Mouse (Mus musculus) NIH3T3 (cell line): ENCODE data around the gene Pdxk.
A peak's percentile ranks its signal among the peaks of the same experiment; 100 is the strongest.
"Not testable (repeated sequence)": the region's sequence is repeated elsewhere in the genome, so short reads cannot be mapped to it uniquely, and the experiment has no call there.

Experiments
- DNase-seq: peaks from one replicate; pipeline ENCODE4 v3.0.0-alpha.2; 2012; ENCODE audit warnings: low read depth

Gene Pdxk

DNA sequence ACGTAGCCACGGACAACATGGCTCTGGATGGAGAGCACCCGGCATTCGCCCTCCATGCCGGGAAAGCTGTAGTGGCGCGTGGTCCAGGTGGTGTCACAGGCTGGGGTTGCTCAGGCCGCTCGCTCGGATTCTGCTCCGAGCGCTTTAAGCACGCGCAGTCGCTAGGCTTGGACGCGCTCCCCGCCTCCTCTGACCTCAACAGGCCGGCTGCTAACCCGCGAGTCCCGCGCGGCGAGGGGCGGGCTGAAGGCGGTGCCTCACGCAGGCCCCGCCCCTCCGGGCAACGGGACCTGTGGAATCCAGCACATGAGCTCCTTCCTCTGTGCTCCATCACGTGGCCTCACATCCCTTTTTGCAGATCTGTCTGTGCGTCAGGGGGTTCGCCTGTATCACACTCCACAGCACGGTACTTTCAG lies at the start of gene Pdxk:
Gene Pdxk (minus strand): TSS at position 184 of the 416 bp plus-strand sequence.
- DNase-seq: peak; percentile 99

DNA sequence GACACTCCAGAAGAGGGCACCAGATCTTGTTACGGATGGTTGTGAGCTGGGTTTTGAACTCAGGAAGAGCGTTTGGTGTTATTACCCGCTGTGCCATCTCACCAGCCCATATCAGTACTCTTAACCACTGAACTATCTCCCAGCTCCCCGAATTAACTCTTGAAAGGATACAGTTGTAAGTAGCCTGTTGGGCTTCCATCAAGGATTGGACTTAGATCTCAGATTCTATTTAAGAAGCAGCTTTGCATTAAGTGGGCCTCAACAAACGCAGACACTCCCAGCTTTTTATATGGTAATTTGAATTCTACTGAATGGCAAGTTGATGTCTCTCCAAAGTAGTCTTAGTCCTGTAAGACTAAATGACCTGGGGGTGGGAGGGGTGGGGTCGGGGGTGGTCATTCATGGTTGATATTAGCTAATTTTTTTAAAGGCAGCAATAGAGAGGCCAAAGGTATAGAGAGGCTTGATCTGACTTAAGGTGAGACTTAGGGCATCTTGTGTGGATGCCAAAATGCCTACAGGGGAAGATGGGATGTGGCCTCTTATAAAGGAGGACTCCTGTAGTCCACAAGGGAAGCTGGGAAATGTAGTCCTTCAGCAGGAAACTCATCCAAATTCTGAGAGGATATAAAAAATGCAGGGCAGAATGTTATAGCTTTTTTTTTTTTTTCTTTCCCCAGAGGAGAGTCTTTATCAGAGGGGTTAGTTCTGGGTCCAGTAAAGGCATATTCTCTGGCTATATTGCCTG lies 38.4 kb upstream of the Pdxk start:
- no peak for DNase-seq

DNA sequence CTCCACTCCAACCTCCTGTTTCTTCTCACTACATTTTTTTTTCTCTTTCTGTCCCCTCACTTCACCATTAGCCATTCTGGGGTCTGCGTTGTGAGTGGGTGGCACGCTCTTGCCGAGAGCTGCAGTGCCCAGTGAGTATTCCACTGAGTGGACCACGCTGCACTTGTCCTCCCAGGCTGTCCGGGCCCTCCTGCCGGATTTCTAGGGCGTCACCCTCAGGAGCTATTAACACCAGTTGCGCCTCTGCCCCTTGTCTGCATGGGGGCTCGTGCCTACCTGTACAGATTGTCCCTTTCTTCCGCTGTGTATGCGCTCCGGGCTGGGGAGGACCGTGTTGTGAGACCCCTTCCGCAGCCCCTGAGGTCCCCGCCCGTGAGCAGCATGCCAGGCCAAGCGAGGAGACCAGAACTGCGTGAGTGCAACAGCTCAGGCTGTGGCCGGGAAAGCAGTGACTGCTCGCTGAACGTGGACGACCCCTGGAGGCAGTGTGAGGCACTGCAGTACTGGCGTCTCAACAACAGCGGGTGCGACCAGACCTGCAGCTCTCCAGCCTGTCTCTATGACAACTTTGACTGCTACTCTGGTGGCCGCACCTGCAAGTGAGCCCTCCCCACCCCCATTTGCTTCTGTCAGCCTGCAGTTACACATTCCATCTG lies 22.8 kb upstream of the Pdxk start:
- DNase-seq: peak; percentile 91

DNA sequence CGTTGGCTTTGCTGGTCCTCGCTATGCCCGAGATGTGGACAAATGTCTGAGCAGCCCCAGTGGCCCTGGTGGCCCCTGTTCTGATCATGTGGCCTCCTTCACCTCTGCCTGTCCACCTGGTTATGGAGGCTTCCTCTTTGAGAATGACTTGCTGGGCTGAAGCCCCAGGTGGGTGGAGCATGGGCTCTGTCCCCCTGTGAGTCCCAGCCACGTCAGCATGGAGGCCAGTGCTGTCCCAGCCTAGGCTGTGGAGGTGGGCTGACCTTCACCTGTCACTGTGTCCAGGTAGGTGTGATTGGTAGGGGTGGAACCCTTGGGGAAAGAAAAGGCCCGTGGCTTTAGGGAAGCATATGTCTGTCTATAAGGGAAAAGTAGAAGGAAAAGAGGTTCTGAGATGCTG lies 22.1 kb upstream of the Pdxk start:
- DNase-seq: no peak

DNA sequence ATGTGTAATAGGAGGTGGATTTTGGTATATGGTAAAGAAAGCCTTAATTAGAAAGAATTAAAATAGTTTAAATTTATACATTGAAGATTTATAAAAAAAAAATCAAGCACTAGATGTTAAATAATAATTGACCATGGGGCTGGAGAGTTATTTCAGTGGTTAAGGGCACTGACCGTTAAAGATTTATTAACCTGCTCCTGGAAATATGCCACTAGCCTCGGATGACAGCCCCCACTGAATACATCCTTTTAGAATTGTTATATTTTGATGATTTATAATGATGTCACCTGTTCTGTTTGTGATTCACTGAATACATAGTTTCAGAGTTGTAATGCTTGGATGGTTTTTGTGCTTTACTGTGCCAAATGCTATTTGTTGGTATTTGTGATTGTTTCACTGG lies 20.6 kb upstream of the Pdxk start:
- DNase-seq: not testable (repeated sequence)

DNA sequence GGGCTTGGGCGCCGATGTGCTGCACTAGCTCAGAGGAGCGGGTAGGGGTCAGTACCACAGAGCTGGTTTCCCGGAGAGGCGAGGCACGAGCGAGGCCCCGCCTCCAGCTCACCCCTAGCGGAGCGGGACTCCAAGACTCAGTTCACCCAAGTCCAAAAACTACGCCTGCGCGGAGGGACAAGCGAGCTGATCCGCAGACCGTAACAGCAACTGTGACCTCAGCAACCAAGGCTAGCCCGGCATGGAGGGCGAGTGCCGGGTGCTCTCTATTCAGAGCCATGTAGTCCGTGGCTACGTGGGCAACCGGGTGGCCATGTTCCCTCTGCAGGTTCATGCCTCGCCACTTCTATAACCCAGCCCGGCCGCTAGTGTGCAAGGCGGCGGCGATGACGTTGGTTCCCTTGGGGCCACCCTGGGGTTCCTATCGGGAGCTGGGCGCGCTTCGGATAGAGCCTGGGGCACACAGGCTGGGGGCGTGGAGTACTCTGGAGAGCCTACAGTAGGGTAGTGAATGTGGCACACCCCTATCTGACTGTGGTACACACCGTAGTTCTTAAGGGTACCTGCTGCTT lies 17.2 kb upstream of the Pdxk start:
- DNase-seq: peak; percentile 53

DNA sequence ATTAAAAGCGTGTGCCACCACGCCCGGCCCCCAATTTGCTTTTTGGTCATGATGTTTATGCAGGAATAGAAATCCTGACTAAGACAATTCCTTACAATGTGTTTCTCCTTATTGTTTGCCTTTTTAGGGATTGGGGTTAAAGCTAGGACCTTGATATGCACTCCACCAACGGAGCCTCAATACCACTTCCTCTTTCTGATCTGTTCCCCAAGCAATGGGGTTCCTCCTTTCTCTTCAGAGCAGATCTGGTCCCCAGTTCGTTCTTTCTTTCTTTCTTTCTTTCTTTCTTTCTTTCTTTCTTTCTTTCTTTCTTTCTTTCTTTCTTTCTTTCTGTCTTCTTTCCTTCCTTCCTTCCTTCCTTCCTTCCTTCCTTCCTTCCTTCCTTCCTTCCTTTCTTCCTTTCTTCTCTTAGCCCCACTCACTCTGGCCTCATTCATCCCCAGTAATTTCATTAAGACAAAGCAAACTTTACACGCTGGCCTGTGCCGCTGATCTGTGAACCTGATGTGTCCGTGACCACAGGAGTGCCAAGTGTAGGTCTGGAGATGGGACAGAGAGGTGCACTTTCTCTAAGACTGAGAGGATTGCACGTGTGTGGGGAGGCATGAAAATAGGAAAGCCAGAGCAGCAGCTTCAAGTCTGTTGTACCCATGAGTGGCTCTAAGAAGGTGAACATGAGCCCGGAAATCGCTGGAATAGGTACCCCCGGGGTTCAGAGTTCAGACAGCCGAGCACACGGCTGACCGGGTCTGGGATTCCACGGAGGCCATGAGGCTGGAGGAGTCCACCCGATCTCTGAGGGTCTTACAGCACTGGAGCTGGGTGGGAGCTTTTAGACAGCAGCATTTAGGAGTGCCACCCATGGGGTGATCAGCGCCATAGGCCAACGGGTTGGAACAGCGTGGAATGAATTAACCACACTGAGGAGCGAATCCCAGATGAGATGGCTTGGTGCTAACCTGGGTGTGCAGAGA lies 16.5 kb upstream of the Pdxk start:
- DNase-seq: no peak

DNA sequence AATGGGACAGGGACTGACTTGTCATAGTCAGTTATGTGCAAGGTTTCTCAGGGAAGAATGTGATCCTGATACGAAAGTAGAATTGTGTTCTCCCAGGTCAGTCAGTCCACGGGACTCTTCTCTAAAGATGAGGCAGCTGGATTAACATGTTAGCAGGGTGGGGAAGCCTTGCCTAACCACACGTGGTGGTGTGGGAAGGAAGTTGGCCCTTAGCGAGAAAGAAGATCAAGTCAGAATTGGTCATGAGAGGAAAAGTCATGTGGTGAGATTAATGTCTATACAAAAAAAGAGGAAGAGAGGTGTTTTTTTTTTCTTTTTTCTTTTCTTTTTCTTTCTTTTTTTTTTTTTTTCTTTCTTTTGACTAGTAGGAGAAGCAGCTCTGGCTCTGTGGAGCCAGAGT lies 12.0 kb upstream of the Pdxk start:
- DNase-seq: no peak

DNA sequence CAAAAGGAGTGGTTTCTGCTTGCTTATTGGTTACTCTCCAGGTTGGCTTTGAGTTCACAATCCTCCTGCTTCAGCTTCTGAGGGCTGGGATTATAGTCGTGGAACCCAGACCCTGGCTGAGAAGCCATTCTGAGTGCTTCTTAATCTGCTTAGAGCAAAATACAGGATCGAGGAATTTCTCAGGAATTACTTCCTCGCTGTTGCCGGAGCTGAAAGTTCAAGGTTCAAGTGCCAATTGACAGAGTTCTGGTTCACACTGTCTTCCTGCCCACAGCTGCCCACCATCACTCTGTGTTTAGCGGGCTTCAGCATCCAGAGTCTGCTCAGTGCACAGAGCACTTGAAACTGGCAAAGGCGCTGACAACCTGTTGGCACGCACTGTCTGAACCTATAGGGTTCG lies 10.0 kb upstream of the Pdxk start:
- DNase-seq: no peak

DNA sequence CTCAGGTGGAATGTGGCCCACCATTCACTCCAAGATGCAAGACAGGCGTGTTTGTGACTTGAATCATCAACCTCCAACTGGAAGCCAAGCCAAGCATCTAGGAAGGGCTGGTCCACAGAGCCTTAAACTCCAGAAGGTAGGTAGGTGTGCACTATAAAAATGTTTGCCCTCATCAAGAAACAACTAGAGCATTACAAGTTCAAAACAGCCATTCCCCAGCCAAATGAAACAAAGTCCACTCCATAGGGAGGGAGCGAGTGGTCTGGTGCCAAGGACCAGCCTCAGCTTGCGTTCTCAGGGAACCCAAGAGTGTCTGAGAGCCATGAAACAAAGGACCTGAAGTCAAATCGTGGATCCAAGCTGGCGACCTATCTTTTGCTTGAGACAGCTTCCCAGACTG lies 8.7 kb upstream of the Pdxk start:
- no peak for DNase-seq

DNA sequence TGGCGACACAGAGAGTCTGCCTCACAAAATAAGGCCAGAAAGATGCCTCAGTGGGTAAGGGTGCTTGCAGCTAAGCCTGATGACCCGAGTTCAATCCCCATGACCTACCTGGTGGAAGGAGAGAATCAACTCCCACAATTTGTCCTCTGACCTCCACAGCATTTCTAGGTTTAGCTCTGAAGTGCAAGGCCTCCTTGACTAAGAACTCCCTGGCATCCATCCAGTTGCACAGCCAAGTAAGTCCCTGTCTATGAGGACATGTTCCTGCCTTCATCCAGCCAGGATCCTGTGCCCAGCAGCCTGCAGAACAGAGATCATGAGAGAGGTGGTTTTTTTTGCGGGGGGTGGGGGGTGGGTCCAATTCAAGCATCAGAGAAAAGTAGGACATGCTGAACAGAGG lies 7.3 kb upstream of the Pdxk start:
- peak; percentile 61 for DNase-seq

DNA sequence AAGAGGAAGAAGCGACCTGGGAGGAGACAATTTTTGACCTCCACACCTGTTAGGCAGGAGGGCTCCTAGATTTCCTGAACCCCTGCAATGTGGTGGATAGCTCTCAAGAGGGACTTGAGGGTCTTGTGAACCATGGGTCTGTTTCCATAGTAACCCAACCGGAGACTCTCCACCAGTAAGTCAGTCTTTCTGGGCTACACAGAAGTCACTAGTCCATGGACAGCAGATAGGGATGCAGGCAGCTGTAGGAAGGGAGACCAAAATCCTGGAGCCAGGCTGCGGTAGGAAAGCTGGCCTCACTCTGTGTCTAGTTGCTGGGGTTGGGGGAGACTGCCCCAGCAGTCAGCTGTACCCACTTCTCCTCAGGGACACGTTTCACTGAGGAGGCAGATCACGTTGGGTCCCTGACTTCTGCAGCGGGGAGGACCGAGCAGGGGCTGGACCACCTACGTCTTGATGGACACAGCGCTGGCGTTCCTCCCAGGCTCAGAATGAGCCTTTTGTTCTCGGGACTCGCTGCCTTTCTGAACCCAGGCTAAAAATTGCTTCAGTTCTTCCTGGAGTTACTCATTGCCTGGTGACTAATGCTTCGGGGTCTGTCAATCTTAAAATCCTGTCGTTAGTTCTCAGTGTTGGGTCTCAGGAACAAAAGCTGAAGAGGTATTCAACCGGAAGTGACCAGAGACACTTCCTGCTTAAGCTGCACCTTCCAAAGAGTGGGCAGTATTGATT lies 6.0 kb upstream of the Pdxk start:
- DNase-seq: peak; percentile 97

DNA sequence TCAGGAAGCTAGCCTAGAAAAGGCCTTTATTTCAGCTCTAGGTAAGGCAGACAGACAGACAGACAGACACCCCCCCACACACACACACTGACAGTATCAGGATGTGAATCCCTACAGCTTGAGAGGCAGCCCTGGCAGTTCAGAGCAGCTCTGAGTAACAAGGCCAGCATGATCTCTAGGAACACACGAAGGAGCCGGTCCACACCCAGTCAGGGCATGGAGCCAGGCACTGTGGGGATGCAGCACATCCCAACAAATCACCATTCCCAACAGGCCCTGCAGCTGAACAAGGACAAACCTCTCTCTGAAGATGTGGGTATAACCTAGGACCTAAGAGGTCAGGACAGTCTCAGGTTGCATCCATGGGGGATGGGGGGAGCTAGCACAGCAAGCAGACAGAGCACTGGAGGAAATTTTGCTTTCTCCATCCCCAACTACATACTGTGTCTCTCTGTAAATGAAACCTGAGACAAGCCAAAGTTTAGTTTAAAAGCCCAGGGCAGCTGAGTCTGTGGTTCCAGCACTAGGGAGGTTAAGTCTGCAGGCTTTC lies 3.1 kb upstream of the Pdxk start:
- peak; percentile 91 for DNase-seq

DNA sequence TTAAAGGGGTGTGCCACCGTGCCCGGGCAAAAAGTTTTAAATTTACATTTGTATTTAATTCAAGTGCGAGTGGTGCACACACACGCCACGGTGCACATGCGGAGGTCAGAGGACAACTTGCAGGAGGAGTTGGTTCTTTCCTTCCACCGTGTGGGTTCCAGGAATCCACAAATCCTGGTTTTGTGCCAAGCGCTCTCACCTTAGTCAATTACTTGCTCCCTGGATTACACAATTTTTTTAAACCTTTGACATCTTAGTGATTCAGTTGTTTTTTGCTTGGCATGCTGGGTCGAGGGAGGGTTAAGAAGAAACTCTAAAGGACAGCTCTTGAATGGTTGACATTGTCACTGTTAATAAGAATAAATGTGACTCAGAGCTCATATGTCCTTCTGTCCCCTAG lies 1.9 kb upstream of the Pdxk start:
- peak; percentile 55 for DNase-seq

DNA sequence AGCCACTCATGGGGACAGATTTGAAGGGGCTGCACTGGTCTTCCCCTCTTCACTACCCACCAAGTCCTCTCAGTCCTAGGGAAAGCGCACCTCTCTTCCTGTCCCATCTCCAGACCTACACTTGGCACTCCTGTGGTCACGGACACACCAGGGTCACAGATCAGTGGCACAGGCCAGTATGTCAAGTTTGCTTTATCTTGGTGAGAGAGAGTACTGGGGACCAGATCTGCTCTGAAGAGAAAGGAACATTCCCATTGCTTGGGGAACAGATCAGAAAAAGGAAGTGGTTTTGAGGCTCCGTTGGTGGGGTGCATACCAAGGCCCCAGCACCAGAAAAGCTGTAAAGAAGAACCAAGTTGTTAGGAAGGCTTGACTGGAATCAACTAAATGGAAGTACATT lies 697 bp upstream of the Pdxk start:
- no peak for DNase-seq

DNA sequence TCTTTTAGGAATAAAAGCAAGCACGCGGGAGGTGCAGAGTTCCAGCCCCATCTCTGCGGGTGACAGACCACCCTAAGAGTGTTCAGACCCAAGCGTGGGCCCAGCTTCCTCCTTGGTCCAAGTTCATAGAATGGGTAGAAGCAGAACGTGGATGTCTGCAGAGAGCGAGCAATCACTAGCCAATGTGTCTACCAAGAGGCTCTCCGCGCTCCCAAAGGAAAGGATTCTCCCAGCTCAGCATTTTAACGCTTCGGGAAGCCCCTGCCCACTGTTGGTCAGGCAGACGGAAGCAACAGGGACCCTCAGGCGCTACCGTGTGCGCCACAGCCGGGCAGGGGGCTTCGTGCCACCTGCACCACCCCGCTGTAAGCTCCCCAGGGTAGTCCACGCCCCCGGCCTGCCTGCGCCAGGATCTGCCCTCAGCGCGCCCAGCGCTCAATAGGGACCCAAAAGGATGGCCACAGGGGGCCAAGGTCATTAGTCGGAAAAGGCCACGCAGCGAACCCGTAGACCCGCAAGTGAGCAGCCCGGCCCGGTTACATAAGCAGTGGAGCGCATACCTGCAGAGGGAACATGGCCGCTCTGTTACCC lies 479 bp downstream of the Pdxk start:
- no peak for DNase-seq

DNA sequence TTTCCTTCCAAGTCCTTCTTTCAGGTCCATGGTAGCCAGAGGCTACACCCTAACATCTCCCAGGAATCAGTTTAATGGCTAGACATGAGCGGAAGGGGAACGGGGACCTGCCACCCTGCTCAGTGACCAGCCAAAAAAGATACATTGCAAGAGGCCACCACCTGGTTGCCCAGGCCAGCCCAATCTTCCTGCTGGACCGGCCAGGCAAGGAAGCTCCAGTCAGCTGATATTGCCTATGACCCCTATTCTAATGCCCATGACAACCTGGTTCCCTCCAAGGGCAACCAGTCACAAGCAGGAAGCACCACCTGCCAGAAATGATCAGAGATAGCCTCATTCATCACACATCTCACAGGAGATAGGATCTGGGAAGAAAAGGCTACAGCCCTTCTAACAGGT lies 1.0 kb downstream of the Pdxk start:
- no peak for DNase-seq

DNA sequence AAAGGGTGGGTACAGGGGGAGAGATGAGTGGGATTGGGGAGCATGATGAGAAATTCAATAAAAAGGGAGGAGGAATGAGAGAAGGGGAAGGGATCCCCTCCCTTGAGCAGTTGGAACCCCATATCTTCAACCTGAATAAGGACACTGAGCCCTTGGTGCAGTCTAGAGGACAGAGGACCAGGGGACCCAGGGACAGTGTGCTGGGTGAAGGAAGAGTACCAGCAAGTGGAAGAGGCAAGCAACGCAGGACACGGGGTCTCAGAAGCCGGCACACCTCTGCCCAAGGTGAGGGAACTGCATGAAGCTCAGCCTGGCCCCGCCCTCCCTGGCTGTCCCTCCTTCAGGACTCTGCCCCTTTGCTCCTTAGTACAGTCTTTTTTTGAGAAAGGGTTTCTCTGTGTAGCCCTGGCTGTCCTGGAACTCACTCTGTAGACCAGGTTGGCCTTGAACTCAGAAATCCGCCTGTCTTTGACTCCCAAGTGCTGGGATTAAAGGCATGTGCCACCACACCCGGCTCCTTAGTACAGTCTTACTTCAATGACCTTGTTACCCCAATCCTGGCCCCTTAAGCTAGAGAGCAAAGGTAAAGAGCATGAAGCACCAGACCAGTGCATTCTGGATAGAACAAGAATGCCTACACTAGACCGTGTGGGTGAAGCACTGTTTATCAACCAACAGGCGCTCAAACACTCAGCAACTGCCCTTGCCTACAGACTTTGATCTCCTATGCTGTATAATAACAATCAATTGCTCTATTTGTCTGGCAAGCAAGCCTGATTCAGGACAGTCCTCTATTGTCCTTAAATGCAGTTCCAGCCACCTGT lies 1.6 kb downstream of the Pdxk start:
- DNase-seq: no peak

DNA sequence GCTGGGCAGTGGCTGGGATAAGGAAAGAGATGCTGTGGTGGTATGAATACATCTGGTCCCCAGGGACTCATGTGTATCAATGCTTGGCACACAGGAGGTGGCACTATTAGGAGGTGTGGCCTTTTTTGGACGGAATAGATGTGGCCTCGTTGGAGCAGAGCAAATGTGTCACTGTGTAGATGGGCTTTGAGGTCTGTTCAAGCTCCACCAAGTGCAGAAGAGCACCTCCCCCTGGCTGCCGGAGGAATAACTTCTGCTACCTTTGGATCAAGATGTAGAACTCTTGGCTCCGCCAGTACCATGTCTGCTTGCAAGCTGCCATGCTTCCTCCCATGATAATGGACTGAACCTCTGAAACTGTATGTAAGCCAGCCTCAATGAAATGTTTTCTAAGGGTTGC lies 3.0 kb downstream of the Pdxk start:
- DNase-seq: no peak

DNA sequence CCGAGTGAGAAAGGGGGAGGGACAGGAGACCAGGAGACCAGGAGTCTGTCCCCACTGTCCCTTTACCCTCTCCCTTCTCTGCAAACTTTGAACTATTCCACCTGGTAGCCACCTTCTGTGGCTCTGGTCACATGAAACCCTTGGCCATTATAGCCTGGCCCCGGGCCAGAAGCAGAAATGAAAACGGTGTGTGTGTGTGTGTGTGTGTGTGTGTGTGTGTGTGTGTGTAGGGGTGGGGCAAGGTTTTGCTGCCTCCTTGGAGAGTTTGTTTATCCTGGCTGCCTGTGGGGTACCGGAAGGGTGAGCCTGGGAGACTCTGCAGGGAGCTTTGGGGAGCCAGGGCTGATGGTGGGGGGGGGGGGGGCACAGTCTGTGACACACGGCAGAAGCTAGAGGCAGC lies 4.3 kb downstream of the Pdxk start:
- peak; percentile 59 for DNase-seq
